Mouse (Mus musculus): ENCODE results near the gene Thap8. TPM values are rescaled to one million over a fixed set of nuclear protein-coding genes. Genes with fewer than 3 reads are reported as not detected.

Thap8 gene
- polyA plus RNA-seq, 1 experiment from 2014 or later = 0.57 TPM

GRCm38 (mm10) chr7:30295103-30295502, 15.2 kb downstream of the Thap8 start:
- Histone ChIP-seq H3K27me3 (ENCODE audit: insufficient read depth, low read length) (no peaks in the 10 kb centered on the region), H3K9me3 (ENCODE audit: low read length) (no peaks in the 10 kb centered on the region), H3K4me3 (ENCODE audit: low read length) (no peak overlapping the region), H3K27ac (ENCODE audit: low read length) (no peak overlapping the region), H3K4me2 (replicated peaks; ENCODE audit: low read depth, low read length) (no peak overlapping the region), H3K4me1 (ENCODE audit: insufficient read depth, low read length) (peaks cover 7% of the 10 kb centered on the region), H3K9ac (replicated peaks; ENCODE audit: low read length) (no peak overlapping the region), H3K36me3 (ENCODE audit: insufficient read depth, low read length) (peaks cover 21% of the 10 kb centered on the region)
- WGBS = 59% methylated on average over 10 of the region's 10 CpGs
- ATAC-seq (ENCODE audit: low FRiP score, low TSS enrichment) = no peak

GRCm38 (mm10) chr7:30296816-30297215, 16.9 kb downstream of the Thap8 start:
- peaks cover 25% of the 10 kb centered on the region for H3K36me3 ChIP-seq (ENCODE audit: insufficient read depth, low read length)
- 93% methylated on average over 15 of the region's 15 CpGs for WGBS
- H3K27ac ChIP-seq (ENCODE audit: low read length) = no peak overlapping the region
- ATAC-seq (ENCODE audit: low FRiP score, low TSS enrichment) = no peak
- H3K4me3 ChIP-seq (ENCODE audit: low read length) = no peak overlapping the region
- H3K4me1 ChIP-seq (ENCODE audit: insufficient read depth, low read length) = no peaks in the 10 kb centered on the region
- no peaks in the 10 kb centered on the region for H3K9me3 ChIP-seq (ENCODE audit: low read length)
- H3K9ac ChIP-seq (replicated peaks; ENCODE audit: low read length) = no peak overlapping the region
- H3K27me3 ChIP-seq (ENCODE audit: insufficient read depth, low read length) = no peaks in the 10 kb centered on the region
- no peak overlapping the region for H3K4me2 ChIP-seq (replicated peaks; ENCODE audit: low read depth, low read length)

GRCm38 (mm10) chr7:30297266-30297665, 17.4 kb downstream of the Thap8 start:
- H3K9me3 ChIP-seq (ENCODE audit: low read length) = no peaks in the 10 kb centered on the region
- H3K4me1 ChIP-seq (ENCODE audit: insufficient read depth, low read length) = no peaks in the 10 kb centered on the region
- H3K9ac ChIP-seq (replicated peaks; ENCODE audit: low read length) = no peak overlapping the region
- WGBS = 85% methylated on average over 16 of the region's 16 CpGs
- H3K4me3 ChIP-seq (ENCODE audit: low read length) = no peak overlapping the region
- no peak for ATAC-seq (ENCODE audit: low FRiP score, low TSS enrichment)
- peaks cover 30% of the 10 kb centered on the region for H3K36me3 ChIP-seq (ENCODE audit: insufficient read depth, low read length)
- no peaks in the 10 kb centered on the region for H3K27me3 ChIP-seq (ENCODE audit: insufficient read depth, low read length)
- H3K27ac ChIP-seq (ENCODE audit: low read length) = no peak overlapping the region
- H3K4me2 ChIP-seq (replicated peaks; ENCODE audit: low read depth, low read length) = no peak overlapping the region

- WGBS = 55% methylated on average over 3 of the region's 3 CpGs
- no peak overlapping the region for H3K27ac ChIP-seq (ENCODE audit: low read length)
- H3K4me2 ChIP-seq (replicated peaks; ENCODE audit: low read depth, low read length) = no peak overlapping the region
- H3K9ac ChIP-seq (replicated peaks; ENCODE audit: low read length) = no peak overlapping the region
- peaks cover 43% of the 10 kb centered on the region for H3K36me3 ChIP-seq (ENCODE audit: insufficient read depth, low read length)
- ATAC-seq (ENCODE audit: low FRiP score, low TSS enrichment) = no peak
- no peak overlapping the region for H3K4me3 ChIP-seq (ENCODE audit: low read length)
- no peaks in the 10 kb centered on the region for H3K9me3 ChIP-seq (ENCODE audit: low read length)
- no peaks in the 10 kb centered on the region for H3K4me1 ChIP-seq (ENCODE audit: insufficient read depth, low read length)
- no peaks in the 10 kb centered on the region for H3K27me3 ChIP-seq (ENCODE audit: insufficient read depth, low read length)
These were observed 21.0 kb downstream of the Thap8 start for GRCm38 (mm10) chr7:30300914-30301313.

- Histone ChIP-seq H3K4me3 (ENCODE audit: low read length) (no peak overlapping the region), H3K27ac (ENCODE audit: low read length) (no peak overlapping the region), H3K27me3 (ENCODE audit: insufficient read depth, low read length) (no peaks in the 10 kb centered on the region), H3K9me3 (ENCODE audit: low read length) (no peaks in the 10 kb centered on the region), H3K36me3 (ENCODE audit: insufficient read depth, low read length) (peaks cover 34% of the 10 kb centered on the region), H3K4me2 (replicated peaks; ENCODE audit: low read depth, low read length) (no peak overlapping the region), H3K9ac (replicated peaks; ENCODE audit: low read length) (no peak overlapping the region), H3K4me1 (ENCODE audit: insufficient read depth, low read length) (peaks cover 18% of the 10 kb centered on the region)
- 91% methylated on average over 16 of the region's 16 CpGs for WGBS
- ATAC-seq (ENCODE audit: low FRiP score, low TSS enrichment) = no peak
These were observed 26.3 kb downstream of the Thap8 start for GRCm38 (mm10) chr7:30306083-30306779.

- no peaks in the 10 kb centered on the region for H3K9me3 ChIP-seq (ENCODE audit: low read length)
- H3K4me3 ChIP-seq (ENCODE audit: low read length) = peak within 1 kb of the TSS; percentile 80
- peaks cover 18% of the 10 kb centered on the region for H3K4me1 ChIP-seq (ENCODE audit: insufficient read depth, low read length)
- peaks cover 17% of the 10 kb centered on the region for H3K36me3 ChIP-seq (ENCODE audit: insufficient read depth, low read length)
- H3K4me2 ChIP-seq (replicated peaks; ENCODE audit: low read depth, low read length) = peak within 1 kb of the TSS; percentile 94
- peak within 1 kb of the TSS; percentile 81 for H3K27ac ChIP-seq (ENCODE audit: low read length)
- peak within 1 kb of the TSS; percentile 71 for H3K9ac ChIP-seq (replicated peaks; ENCODE audit: low read length)
- 3% methylated on average over 27 of the region's 27 CpGs for WGBS
- H3K27me3 ChIP-seq (ENCODE audit: insufficient read depth, low read length) = no peaks in the 10 kb centered on the region
- peak; percentile 100 for ATAC-seq (ENCODE audit: low FRiP score, low TSS enrichment)
These were observed 28.4 kb downstream of the Thap8 start, which contains the start of gene Alkbh6 for GRCm38 (mm10) chr7:30308076-30309005. Gene Alkbh6 (plus strand): TSS chr7:30308717.

GRCm38 (mm10) chr7:30309395-30310129, 29.7 kb downstream of the Thap8 start:
- Histone ChIP-seq H3K9me3 (ENCODE audit: low read length) (no peaks in the 10 kb centered on the region), H3K36me3 (ENCODE audit: insufficient read depth, low read length) (peaks cover 11% of the 10 kb centered on the region), H3K27ac (ENCODE audit: low read length) (peak overlapping the region; percentile 17; the same call in 1 of the 2 replicates), H3K4me1 (ENCODE audit: insufficient read depth, low read length) (peaks cover 26% of the 10 kb centered on the region), H3K9ac (replicated peaks; ENCODE audit: low read length) (peak overlapping the region; percentile 71), H3K4me3 (ENCODE audit: low read length) (peak overlapping the region; percentile 80), H3K27me3 (ENCODE audit: insufficient read depth, low read length) (no peaks in the 10 kb centered on the region), H3K4me2 (replicated peaks; ENCODE audit: low read depth, low read length) (peak overlapping the region; percentile 94)
- no peak for ATAC-seq (ENCODE audit: low FRiP score, low TSS enrichment)
- 57% methylated on average over 15 of the region's 15 CpGs for WGBS

- 89% methylated on average over 12 of the region's 12 CpGs for WGBS
- Histone ChIP-seq H3K36me3 (ENCODE audit: insufficient read depth, low read length) (peaks cover 11% of the 10 kb centered on the region), H3K27me3 (ENCODE audit: insufficient read depth, low read length) (no peaks in the 10 kb centered on the region), H3K4me1 (ENCODE audit: insufficient read depth, low read length) (peaks cover 27% of the 10 kb centered on the region), H3K9ac (replicated peaks; ENCODE audit: low read length) (no peak overlapping the region), H3K27ac (ENCODE audit: low read length) (no peak overlapping the region), H3K9me3 (ENCODE audit: low read length) (no peaks in the 10 kb centered on the region), H3K4me2 (replicated peaks; ENCODE audit: low read depth, low read length) (no peak overlapping the region), H3K4me3 (ENCODE audit: low read length) (no peak overlapping the region)
- ATAC-seq (ENCODE audit: low FRiP score, low TSS enrichment) = no peak
These were observed 30.2 kb downstream of the Thap8 start for GRCm38 (mm10) chr7:30310136-30310535.

GRCm38 (mm10) chr7:30313666-30314320, 33.9 kb downstream of the Thap8 start:
- WGBS = 31% methylated on average over 27 of the region's 27 CpGs
- Histone ChIP-seq H3K9ac (replicated peaks; ENCODE audit: low read length) (0 out of 2 replicates have a peak overlapping the region, but pooled peaks have one; percentile 28), H3K4me1 (ENCODE audit: insufficient read depth, low read length) (peaks cover 27% of the 10 kb centered on the region), H3K4me2 (replicated peaks; ENCODE audit: low read depth, low read length) (peak overlapping the region; percentile 26; the same call in 1 of the 2 replicates), H3K36me3 (ENCODE audit: insufficient read depth, low read length) (no peaks in the 10 kb centered on the region), H3K9me3 (ENCODE audit: low read length) (no peaks in the 10 kb centered on the region), H3K4me3 (ENCODE audit: low read length) (peak overlapping the region; percentile 21), H3K27me3 (ENCODE audit: insufficient read depth, low read length) (no peaks in the 10 kb centered on the region), H3K27ac (ENCODE audit: low read length) (peak overlapping the region; percentile 37; the same call in 1 of the 2 replicates)
- ATAC-seq (ENCODE audit: low FRiP score, low TSS enrichment) = peak; percentile 31; the same call in 1 of the 2 replicates

Data from kidney, embryonic 16.5 days (tissue).